Comparison of ENCODE assay signal across 8 mouse cellular contexts in genomic region chrX:21088983-21089866, GRCm38 (mm10). TPM values are rescaled to one million over a fixed set of nuclear protein-coding genes. Genes with fewer than 3 reads are reported as not detected.
A peak's percentile ranks its signal among the peaks of the same experiment; 100 is the strongest.
DNase-seq lines count a peak whose midpoint lies in the region; ATAC-seq and TF ChIP-seq lines count a peak whose summit lies in the region.

Zfp300 (minus strand) TSS chrX:21089527.

- H3K4me3 ChIP-seq in layer of hippocampus, adult 2 months: peak within 1 kb of the TSS; percentile 68
- H3K4me3 ChIP-seq in neural tube, embryonic 14.5 days (ENCODE audit: low read depth, low read length): peak within 1 kb of the TSS; percentile 44

- H3K9me3 ChIP-seq in neural tube, embryonic 14.5 days (ENCODE audit: control insufficient read depth, low read length): no peaks in the 10 kb centered on the region

- H3K27ac ChIP-seq in layer of hippocampus, adult 2 months: peak within 1 kb of the TSS; percentile 95
- H3K27ac ChIP-seq in neural tube, embryonic 14.5 days (ENCODE audit: low read depth, low read length): peak within 1 kb of the TSS; percentile 84

- DNase-seq in MN1 (ENCODE audit: low spot score): peak; percentile 80
- DNase-seq in cerebellum, adult 18-20 months: peak; percentile 71 to 73
- DNase-seq in forelimb bud, embryonic 11.5 days (ENCODE audit: low read depth, low spot score): peak; percentile 69
- peak; percentile 57 to 68 for DNase-seq in layer of hippocampus, adult 2 months (ENCODE audit: low spot score in 2 of 2)
- peak; percentile 62 to 63 for DNase-seq in lung, adult 18-20 months
- peak; percentile 60 for DNase-seq in testis, postnatal 14 days (ENCODE audit: low spot score)

- H3K27me3 ChIP-seq in neural tube, embryonic 14.5 days (ENCODE audit: control insufficient read depth, insufficient read depth, low read length): no peaks in the 10 kb centered on the region

- TF ChIP-seq CTCF in layer of hippocampus, adult 2 months (conservative IDR thresholded peaks at IDR 0.05): no peak

- H3K4me1 ChIP-seq in neural tube, embryonic 14.5 days (ENCODE audit: control insufficient read depth, insufficient read depth, low read length): no peaks in the 10 kb centered on the region

- peak within 1 kb of the TSS; percentile 47 for H3K4me2 ChIP-seq in neural tube, embryonic 14.5 days (ENCODE audit: low read depth, low read length)

- H3K9ac ChIP-seq in neural tube, embryonic 14.5 days (replicated peaks; ENCODE audit: low read depth, low read length): peak within 1 kb of the TSS; percentile 55

- 19% methylated on average over 27 of the region's 27 CpGs for WGBS in neural tube, embryonic 14.5 days

- H3K36me3 ChIP-seq in neural tube, embryonic 14.5 days (ENCODE audit: control insufficient read depth, insufficient read depth, low read length): no peaks in the 10 kb centered on the region

- peak; percentile 67 to 72 for ATAC-seq in hematopoietic stem cell, adult 5-6 weeks (replicated peaks in 1 of 2; ENCODE audit: insufficient read depth in 1 of 2, low FRiP score in 2 of 2, low TSS enrichment in 1 of 2, low read depth in 1 of 2, poor library complexity in 2 of 2, severe bottlenecking in 2 of 2)
- peak; percentile 94 for ATAC-seq in neural tube, embryonic 14.5 days (ENCODE audit: low read depth)

RNA-seq across cellular contexts. Expression of gene Zfp300, which starts in this region (rescaled TPM):
- total RNA-seq in hematopoietic stem cell, adult 5-6 weeks (2017): 1.7 and 1.9 TPM in 2 replicates
- 1 to 10 TPM; 4.1 to 4.8 TPM for total RNA-seq in layer of hippocampus, adult 2 months (2021)
- 4.2 and 5.7 TPM in 2 replicates for polyA plus RNA-seq in neural tube, embryonic 14.5 days (2014; fragmentation: Nextera tagmentation; extraction: Ambion mirVana)

Comparison
In these comparisons a context has a peak if more than half of its experiments do, and no peak if none do; other contexts are left out.
1. Peak in every context shown above with its lines: DNase-seq, ATAC-seq, H3K4me3 ChIP-seq and H3K27ac ChIP-seq.